Mouse (Mus musculus) CH12.LX (cell line): ENCODE data around the gene Zfpl1. TPM values are rescaled to one million over a fixed set of nuclear protein-coding genes. Genes with fewer than 3 reads are reported as not detected.

ENCODE experiments used
- polyA plus RNA-seq: library from polyadenylated mRNA; unstranded; fragments of >175 nt; gene quantifications from 2 replicates; pipeline ENCODE4 v1.2.1, GENCODE M21; 2012; ENCODE audit warnings: low read depth; ENCODE audit not compliant: insufficient read length
- total RNA-seq, 2 experiments: library from RNA; depleted of rRNA; stranded (reverse); fragments of 300-350 nt in 1 of 2; fragments of >200 nt in 1 of 2; gene quantifications; 2 replicates each; pipeline ENCODE4 v1.2.3; 2012 to 2014

Zfpl1 gene
- total and polyA plus RNA-seq, 3 experiments = 26.1 to 40.9 (median 26.8) TPM

Other genes with a start within 250 kb of the Zfpl1 start
Only the 20 nearest of the 29 such genes appear.
- gene Pola2, start 120.8 kb downstream of the Zfpl1 start, total RNA-seq (2012; rRNA removed) = 60.3 and 80.5 TPM in 2 replicates
- 66.1 and 71.7 TPM in 2 replicates for gene Pola2, start 120.8 kb downstream of the Zfpl1 start, total RNA-seq (2014; rRNA removed)
- gene Pola2, start 120.8 kb downstream of the Zfpl1 start, polyA plus RNA-seq = 91.4 and 91.7 TPM in 2 replicates
- gene Slc22a20, start 98.8 kb downstream of the Zfpl1 start, total RNA-seq (2012; rRNA removed) = not detected in 2 replicates
- not detected in 2 replicates for gene Slc22a20, start 98.8 kb downstream of the Zfpl1 start, total RNA-seq (2014; rRNA removed)
- not detected in 2 replicates for gene Slc22a20, start 98.8 kb downstream of the Zfpl1 start, polyA plus RNA-seq
- 34.6 and 40.2 TPM in 2 replicates for gene Capn1, start 69.1 kb downstream of the Zfpl1 start, total RNA-seq (2012; rRNA removed)
- gene Capn1, start 69.1 kb downstream of the Zfpl1 start, total RNA-seq (2014; rRNA removed) = 19.3 and 20.0 TPM in 2 replicates
- 42.9 and 43.7 TPM in 2 replicates for gene Capn1, start 69.1 kb downstream of the Zfpl1 start, polyA plus RNA-seq
- 26.8 and 32.0 TPM in 2 replicates for gene Syvn1, start 38.4 kb downstream of the Zfpl1 start, total RNA-seq (2012; rRNA removed)
- gene Syvn1, start 38.4 kb downstream of the Zfpl1 start, total RNA-seq (2014; rRNA removed) = 13.5 and 16.5 TPM in 2 replicates
- gene Syvn1, start 38.4 kb downstream of the Zfpl1 start, polyA plus RNA-seq = 82.5 and 106 TPM in 2 replicates
- 37.4 and 49.8 TPM in 2 replicates for gene Mrpl49, start 27.2 kb downstream of the Zfpl1 start, total RNA-seq (2012; rRNA removed)
- gene Mrpl49, start 27.2 kb downstream of the Zfpl1 start, total RNA-seq (2014; rRNA removed) = 59.0 and 60.9 TPM in 2 replicates
- gene Mrpl49, start 27.2 kb downstream of the Zfpl1 start, polyA plus RNA-seq = 55.6 and 66.6 TPM in 2 replicates
- 2,266 and 2,403 TPM in 2 replicates for gene Fau, start 27.1 kb downstream of the Zfpl1 start, total RNA-seq (2012; rRNA removed)
- gene Fau, start 27.1 kb downstream of the Zfpl1 start, total RNA-seq (2014; rRNA removed) = 1,142 and 1,239 TPM in 2 replicates
- 2,522 and 2,776 TPM in 2 replicates for gene Fau, start 27.1 kb downstream of the Zfpl1 start, polyA plus RNA-seq
- 29.2 and 32.7 TPM in 2 replicates for gene Znhit2, start 23.8 kb downstream of the Zfpl1 start, total RNA-seq (2012; rRNA removed)
- 20.9 and 22.6 TPM in 2 replicates for gene Znhit2, start 23.8 kb downstream of the Zfpl1 start, total RNA-seq (2014; rRNA removed)
- gene Znhit2, start 23.8 kb downstream of the Zfpl1 start, polyA plus RNA-seq = 20.1 and 20.5 TPM in 2 replicates
- 8.7 and 10.8 TPM in 2 replicates for gene Tm7sf2, start 16.6 kb downstream of the Zfpl1 start, total RNA-seq (2012; rRNA removed)
- gene Tm7sf2, start 16.6 kb downstream of the Zfpl1 start, total RNA-seq (2014; rRNA removed) = 8.8 and 11.7 TPM in 2 replicates
- gene Tm7sf2, start 16.6 kb downstream of the Zfpl1 start, polyA plus RNA-seq = 7.9 and 15.1 TPM in 2 replicates
- gene Vps51, start 7.7 kb downstream of the Zfpl1 start, total RNA-seq (2012; rRNA removed) = 44.7 and 48.2 TPM in 2 replicates
- 37.0 and 37.7 TPM in 2 replicates for gene Vps51, start 7.7 kb downstream of the Zfpl1 start, total RNA-seq (2014; rRNA removed)
- 44.1 and 51.2 TPM in 2 replicates for gene Vps51, start 7.7 kb downstream of the Zfpl1 start, polyA plus RNA-seq
- gene Tmem262, start 4.9 kb downstream of the Zfpl1 start, total RNA-seq (2012; rRNA removed) = not detected in 2 replicates
- gene Tmem262, start 4.9 kb downstream of the Zfpl1 start, total RNA-seq (2014; rRNA removed) = not detected in 2 replicates
- not detected in 2 replicates for gene Tmem262, start 4.9 kb downstream of the Zfpl1 start, polyA plus RNA-seq
- not detected in 2 replicates for gene Gm28374, start 2.7 kb downstream of the Zfpl1 start, total RNA-seq (2012; rRNA removed)
- gene Gm28374, start 2.7 kb downstream of the Zfpl1 start, total RNA-seq (2014; rRNA removed) = 0.40 and 0.42 TPM in 2 replicates
- 0.57 TPM in 1 of 2 replicates, not detected in the other for gene Gm28374, start 2.7 kb downstream of the Zfpl1 start, polyA plus RNA-seq
- 51.5 and 59.2 TPM in 2 replicates for gene Cdca5, start within 50 bp of the Zfpl1 start, total RNA-seq (2012; rRNA removed)
- 62.7 and 67.8 TPM in 2 replicates for gene Cdca5, start within 50 bp of the Zfpl1 start, total RNA-seq (2014; rRNA removed)
- 80.6 and 81.6 TPM in 2 replicates for gene Cdca5, start within 50 bp of the Zfpl1 start, polyA plus RNA-seq
- gene AC131692.1, start 9.5 kb upstream of the Zfpl1 start, total RNA-seq (2012; rRNA removed) = 0.81 and 0.84 TPM in 2 replicates
- 0.42 and 0.74 TPM in 2 replicates for gene AC131692.1, start 9.5 kb upstream of the Zfpl1 start, total RNA-seq (2014; rRNA removed)
- 4.6 and 4.7 TPM in 2 replicates for gene AC131692.1, start 9.5 kb upstream of the Zfpl1 start, polyA plus RNA-seq
- gene Naaladl1, start 20.8 kb upstream of the Zfpl1 start, total RNA-seq (2012; rRNA removed) = 0.25 and 0.34 TPM in 2 replicates
- gene Naaladl1, start 20.8 kb upstream of the Zfpl1 start, total RNA-seq (2014; rRNA removed) = 0.20 and 0.24 TPM in 2 replicates
- gene Naaladl1, start 20.8 kb upstream of the Zfpl1 start, polyA plus RNA-seq = 1.1 and 1.9 TPM in 2 replicates
- 27.0 and 31.0 TPM in 2 replicates for gene Sac3d1, start 33.7 kb upstream of the Zfpl1 start, total RNA-seq (2012; rRNA removed)
- gene Sac3d1, start 33.7 kb upstream of the Zfpl1 start, total RNA-seq (2014; rRNA removed) = 24.6 and 31.9 TPM in 2 replicates
- 26.9 and 29.8 TPM in 2 replicates for gene Sac3d1, start 33.7 kb upstream of the Zfpl1 start, polyA plus RNA-seq
- gene Snx15, start 43.3 kb upstream of the Zfpl1 start, total RNA-seq (2012; rRNA removed) = 15.6 and 17.4 TPM in 2 replicates
- 14.0 and 15.3 TPM in 2 replicates for gene Snx15, start 43.3 kb upstream of the Zfpl1 start, total RNA-seq (2014; rRNA removed)
- 14.4 and 15.7 TPM in 2 replicates for gene Snx15, start 43.3 kb upstream of the Zfpl1 start, polyA plus RNA-seq
- not detected in 2 replicates for gene Batf2, start 56.0 kb upstream of the Zfpl1 start, total RNA-seq (2012; rRNA removed)
- gene Batf2, start 56.0 kb upstream of the Zfpl1 start, total RNA-seq (2014; rRNA removed) = not detected in 2 replicates
- gene Batf2, start 56.0 kb upstream of the Zfpl1 start, polyA plus RNA-seq = not detected in 2 replicates
- gene Arl2, start 56.6 kb upstream of the Zfpl1 start, total RNA-seq (2012; rRNA removed) = 35.4 and 48.4 TPM in 2 replicates
- 23.9 and 27.9 TPM in 2 replicates for gene Arl2, start 56.6 kb upstream of the Zfpl1 start, total RNA-seq (2014; rRNA removed)
- gene Arl2, start 56.6 kb upstream of the Zfpl1 start, polyA plus RNA-seq = 28.0 and 36.9 TPM in 2 replicates
- gene Majin, start 99.4 kb upstream of the Zfpl1 start, total RNA-seq (2012; rRNA removed) = not detected in 2 replicates
- gene Majin, start 99.4 kb upstream of the Zfpl1 start, total RNA-seq (2014; rRNA removed) = not detected in 2 replicates
- not detected in 2 replicates for gene Majin, start 99.4 kb upstream of the Zfpl1 start, polyA plus RNA-seq
- not detected in 2 replicates for gene Gpha2, start 141.4 kb upstream of the Zfpl1 start, total RNA-seq (2012; rRNA removed)
- gene Gpha2, start 141.4 kb upstream of the Zfpl1 start, total RNA-seq (2014; rRNA removed) = not detected in 2 replicates
- gene Gpha2, start 141.4 kb upstream of the Zfpl1 start, polyA plus RNA-seq = not detected in 2 replicates